Mouse (Mus musculus) layer of hippocampus, adult 11-12 months (tissue): Measurements from ENCODE around the gene Pinlyp.

Experiments
- DNase-seq: peaks from one replicate; pipeline ENCODE4 v3.0.0; 2022; ENCODE audit warnings: low spot score

The Pinlyp gene

DNA sequence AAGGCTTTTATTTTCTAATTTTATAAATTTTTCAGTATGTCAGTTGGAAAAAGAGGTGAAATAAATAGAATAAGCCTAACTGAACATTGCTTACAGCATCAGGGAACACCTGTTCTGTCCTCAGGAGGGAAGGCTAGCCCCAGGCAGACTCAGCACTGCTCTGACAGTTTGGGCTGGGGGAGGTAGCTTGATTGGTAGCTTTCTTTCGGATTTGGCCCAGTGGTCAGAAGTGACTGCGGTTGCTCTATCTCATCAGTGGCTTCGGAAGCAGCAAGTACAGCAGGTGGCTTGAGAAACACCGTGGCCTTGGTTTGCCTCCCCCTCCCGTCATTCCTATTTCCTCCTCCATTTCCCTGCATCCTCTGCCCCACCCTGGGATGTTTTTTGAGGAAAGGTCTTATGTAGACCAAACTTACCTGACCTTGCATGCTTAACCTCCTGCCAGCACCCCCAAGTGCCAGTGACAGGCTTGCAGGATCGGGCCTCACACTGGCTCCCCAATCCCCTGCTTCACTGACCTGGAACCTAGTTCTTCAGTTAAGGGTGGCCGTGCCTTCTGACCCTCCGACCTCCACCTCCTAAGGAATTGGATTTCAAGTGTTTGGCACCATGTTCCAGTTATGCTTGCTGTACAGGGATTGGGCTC lies 17.4 kb upstream of the Pinlyp start:
- DNase-seq, result no peak

- no peak for DNase-seq
These were observed 15.5 kb upstream of the Pinlyp start for GRCm38 (mm10) chr7:24561450-24561849.

DNA sequence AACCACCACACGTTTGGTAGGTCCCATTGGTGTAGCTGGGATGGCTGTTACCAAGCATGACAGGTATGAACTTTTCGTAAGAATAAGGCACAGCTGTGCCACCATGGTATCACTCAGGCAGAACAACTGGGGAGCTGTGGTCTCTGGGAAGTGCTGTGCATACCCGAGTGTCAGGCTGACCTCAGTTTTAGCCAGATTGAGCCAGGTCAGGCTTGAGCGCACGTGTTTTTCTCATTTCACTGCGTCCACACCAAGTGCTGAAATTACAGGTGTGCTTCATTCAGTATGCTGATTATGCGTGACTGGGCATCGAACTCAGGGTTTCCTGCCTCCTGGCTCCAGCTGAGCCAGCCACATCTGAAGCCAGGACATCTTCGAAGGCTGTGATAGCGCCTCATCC lies 9.9 kb upstream of the Pinlyp start:
- DNase-seq, result no peak

GRCm38 (mm10) chr7:24551985-24552759 lies 6.3 kb upstream of the Pinlyp start:
- DNase-seq, result no peak

DNA sequence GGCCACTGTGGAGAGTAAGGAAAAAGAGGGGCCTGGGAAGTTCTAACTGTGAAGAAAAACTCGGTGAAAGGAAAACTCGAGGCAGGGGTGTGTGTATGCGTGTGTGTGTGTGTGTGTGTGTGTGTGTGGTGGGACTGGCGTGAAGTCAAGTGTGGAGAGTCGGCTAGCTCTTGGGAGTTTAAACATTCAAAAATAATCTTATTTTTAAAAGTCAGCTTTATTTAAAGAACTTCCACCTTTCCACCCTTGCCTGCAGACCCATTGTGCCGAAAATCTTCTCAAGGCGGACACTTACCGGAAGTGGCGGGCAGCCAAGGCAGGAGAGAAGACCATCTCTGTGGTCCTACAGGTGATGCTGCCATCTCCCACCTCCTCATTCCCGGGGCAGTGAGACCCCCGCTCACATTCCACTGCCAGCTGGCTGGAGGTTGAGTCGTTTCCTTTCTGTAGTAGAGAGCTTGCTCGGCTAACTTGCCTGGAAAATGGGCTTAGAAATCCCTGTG lies 1.7 kb upstream of the Pinlyp start:
- DNase-seq, result no peak

- DNase-seq, result peak; percentile 99
These were observed 894 bp upstream of the Pinlyp start for GRCm38 (mm10) chr7:24546634-24547389.

GRCm38 (mm10) chr7:24544506-24544905 lies 1.4 kb downstream of the Pinlyp start:
- no peak for DNase-seq

GRCm38 (mm10) chr7:24539686-24540085 lies 6.2 kb downstream of the Pinlyp start:
- DNase-seq, result no peak

DNA sequence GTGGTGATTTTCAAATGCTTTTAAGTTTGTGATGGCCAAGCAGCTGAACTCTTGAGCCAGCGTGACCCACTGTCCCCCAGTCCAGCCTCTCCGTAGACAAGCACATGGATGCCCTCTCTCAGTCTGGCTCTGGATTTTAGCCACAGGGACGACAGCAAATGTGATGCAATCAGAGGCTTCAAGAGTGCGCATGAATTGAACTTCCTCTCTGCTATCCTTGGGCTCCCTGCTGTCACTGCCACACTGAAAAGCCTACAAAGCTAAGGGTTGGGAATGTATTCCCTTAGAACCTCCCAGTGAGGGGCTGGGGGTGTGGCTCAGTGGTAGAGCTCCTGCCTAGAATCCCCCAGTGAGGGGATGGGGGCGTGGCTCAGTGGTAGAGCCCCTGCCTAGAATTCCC lies 7.2 kb downstream of the Pinlyp start:
- no peak for DNase-seq

DNA sequence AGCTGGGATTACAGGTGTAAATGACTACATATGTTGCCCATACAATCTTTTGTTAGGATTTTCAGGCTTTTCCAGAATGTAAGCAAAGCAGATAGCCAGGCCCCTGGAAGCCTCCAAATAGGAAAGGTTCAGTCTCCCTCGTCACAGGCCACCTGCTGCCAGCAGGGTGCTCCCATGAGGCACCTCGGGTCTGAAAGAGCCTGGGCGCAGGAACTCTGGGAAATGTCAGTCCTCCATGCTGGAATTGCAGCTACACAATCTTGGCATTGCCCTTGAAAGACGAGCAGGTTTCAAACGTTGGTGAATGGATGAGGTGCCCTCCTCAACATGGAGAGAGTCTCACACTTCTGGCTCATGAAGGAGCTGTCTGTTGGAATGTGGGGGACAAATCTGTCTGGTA lies 7.8 kb downstream of the Pinlyp start:
- DNase-seq, result no peak

DNA sequence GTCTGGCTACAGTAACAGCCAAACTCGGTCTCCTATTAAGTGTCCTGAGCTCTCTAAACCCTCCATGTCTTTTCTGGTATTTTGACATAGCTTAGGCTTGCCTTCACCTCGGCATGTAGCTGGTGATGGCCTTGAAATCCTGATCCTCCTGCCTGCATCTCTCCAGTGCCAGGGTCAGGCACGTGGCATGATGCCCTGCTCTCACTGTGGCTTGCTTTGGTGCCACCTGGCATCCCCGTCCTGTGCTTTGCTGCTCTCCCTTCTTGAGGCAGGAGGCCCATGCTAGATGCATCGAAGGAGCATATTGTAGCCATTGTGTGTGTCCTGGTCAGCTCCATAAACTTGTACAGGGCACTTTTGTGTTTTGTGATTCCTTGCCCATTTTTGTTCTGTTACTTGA lies 8.3 kb downstream of the Pinlyp start:
- DNase-seq, result no peak

DNA sequence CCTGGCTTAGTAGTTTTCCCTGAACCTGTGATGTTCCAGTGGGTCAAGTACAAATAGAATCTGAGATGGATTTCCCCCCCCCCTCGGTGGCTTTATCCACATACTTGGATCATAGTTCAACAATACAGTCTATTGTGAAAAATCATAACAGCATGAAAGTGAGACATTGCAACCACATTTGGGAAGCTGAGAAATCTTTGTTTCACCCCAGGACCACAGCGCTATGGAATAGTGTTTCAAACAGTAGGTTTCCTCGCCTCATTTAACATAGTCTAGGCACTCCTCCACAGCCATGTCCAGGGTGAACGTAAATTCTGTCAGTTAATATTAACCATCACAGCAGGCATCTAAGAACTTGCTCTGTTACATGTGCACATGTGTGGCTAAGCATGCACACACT lies 8.8 kb downstream of the Pinlyp start:
- no peak for DNase-seq

DNA sequence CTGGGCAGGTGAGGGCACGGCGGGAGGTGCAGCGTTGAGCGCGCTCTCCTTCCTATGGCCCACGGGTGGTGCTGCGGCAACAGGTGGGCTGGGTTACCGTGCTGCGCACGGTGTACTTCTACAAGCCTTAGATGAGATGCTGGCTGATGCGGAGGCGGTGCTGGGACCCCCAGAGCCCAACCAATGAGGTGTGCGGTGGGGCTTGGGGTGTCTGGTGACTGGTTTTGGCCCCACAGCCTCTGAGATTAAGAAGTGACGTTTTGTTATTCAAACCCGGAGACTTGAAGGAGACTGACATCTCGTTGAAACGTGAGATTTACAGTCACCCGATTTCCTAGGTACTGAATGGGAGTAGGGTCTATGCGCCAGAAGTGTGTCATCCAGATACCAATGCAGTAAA lies 11.6 kb downstream of the Pinlyp start:
- DNase-seq, result no peak

GRCm38 (mm10) chr7:24533806-24534205 lies 12.1 kb downstream of the Pinlyp start:
- no peak for DNase-seq

DNA sequence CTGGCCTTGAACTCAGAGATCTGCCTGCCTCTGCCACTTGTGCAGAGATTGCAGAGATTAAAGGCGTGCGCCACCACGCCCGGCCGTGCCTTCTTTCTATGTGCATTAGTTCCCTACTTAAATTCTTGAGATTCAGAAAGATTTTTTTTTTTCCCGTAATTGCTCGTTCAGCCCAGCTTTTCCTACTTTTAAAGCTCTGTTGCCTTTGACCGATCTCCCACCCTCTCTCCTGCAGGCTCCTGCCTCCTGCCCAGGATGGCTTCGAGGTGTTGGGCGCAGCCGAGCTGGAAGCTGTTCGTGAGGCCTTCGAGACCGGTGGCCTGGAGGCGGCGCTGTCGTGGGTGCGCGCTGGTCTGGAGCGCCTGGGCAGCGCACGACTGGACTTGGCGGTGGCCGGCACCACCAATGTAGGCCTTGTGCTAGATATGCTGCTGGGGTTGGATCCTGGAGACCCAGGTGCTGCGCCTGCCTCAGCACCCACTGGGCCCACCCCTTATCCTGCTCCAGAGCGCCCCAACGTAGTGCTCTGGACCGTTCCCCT lies 12.8 kb downstream of the Pinlyp start:
- no peak for DNase-seq

GRCm38 (mm10) chr7:24531211-24531971 lies 14.5 kb downstream of the Pinlyp start:
- DNase-seq, result peak; percentile 79

GRCm38 (mm10) chr7:24530062-24530931 lies 15.6 kb downstream of the Pinlyp start, which contains the start of gene Irgq:
TSS of gene Irgq (plus strand) at chr7:24530689.
- DNase-seq, result peak; percentile 99

- DNase-seq, result no peak
These were observed 16.3 kb downstream of the Pinlyp start for GRCm38 (mm10) chr7:24529580-24529979.

DNA sequence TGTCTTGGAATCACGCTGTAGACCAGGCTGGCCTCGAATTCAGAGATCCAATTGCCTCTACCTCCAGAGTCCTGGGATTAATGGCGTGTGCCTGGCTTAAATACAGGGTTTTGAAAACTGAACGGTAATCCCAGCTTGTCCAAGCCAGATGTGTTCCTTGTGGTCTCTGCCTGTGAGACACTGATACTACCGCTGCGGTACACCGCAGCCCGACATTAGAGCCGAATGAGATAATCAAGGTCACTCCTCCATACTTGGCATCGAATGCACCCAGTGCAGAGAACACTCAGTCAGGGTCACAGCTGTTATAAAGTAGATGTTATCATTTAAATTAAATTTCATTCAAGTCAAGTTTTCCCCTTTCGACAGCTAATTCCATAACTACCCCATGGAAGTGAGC lies 17.1 kb downstream of the Pinlyp start:
- no peak for DNase-seq

DNA sequence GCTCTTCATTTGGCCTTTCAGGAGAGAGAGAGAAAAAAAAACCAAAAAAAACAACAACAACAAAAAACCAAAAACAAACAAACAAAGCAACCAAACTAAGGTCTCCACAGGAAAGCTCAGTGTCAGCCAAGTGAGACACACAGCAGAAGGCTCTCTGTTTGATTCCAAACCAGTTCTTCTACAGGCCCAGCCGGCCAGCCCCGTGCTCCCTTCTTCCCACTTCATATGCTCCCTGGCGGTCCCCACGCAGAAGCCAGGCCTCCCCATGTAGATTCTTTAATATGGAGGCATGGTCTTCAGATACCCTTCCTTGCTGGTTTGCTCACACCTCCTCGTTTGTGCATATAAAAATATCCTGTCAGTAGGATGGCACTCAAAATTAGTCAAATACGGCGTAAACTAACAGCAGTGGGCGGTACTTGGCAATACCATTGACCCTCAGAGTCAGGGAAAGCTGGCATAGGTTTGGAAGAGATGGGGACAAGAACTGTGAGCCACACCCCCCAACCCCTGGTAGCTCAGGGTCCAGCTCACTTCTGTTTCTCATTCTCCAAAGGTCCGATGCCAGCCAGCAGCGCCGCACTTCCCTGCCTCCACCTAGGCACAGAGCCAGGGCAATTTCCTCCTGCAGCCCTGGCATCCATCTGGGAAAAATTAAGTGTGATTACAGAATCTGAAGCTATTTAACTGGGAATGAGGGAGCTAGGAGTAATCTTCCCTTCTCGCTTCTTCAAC lies 20.1 kb downstream of the Pinlyp start:
- no peak for DNase-seq
